In the genomic region with DNA sequence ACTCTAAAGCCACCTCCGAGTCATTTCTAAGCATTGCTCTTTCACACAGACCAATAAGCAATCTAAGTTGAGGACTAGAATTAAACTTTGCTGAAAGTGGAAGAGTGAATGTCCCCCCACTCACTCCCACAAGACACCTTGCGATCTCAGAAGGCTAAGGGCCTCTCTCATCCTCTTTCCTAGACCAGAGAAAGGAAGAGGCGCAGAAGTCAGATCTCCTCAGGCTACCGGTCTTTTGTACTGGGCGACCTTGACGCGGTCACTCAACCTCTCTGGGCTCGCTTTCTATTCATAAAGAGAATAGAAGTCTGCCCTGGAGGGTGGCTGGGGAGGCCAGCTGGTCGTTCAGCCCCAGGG, we compare ENCODE assay signal across 9 mouse cellular contexts. TPM values are rescaled to one million over a fixed set of nuclear protein-coding genes. Genes with fewer than 3 reads are reported as not detected.
DNase-seq lines count a peak whose midpoint lies in the region; ATAC-seq and TF ChIP-seq lines count a peak whose summit lies in the region.
"Had no signal": no experiment of that assay in that cellular context is flagged by ENCODE, and none has a peak within 500 bp of the region (broad histone marks: within the 10 kb centered on the region; RNA-seq: fewer than 3 reads in every experiment).

No protein-coding gene starts in this region.

- no peak for DNase-seq in gastrocnemius, adult 2 months
- no peak for DNase-seq in gastrocnemius, postnatal 36 days
- DNase-seq in forebrain, embryonic 14.5 days (ENCODE audit: low spot score): no peak
- no peak for DNase-seq in thymus, postnatal 4 days
- DNase-seq in layer of hippocampus, adult 11-12 months (ENCODE audit: low spot score): no peak
- no peak for DNase-seq in cerebellum, adult 9-11 months
- DNase-seq: kidney, adult 18-20 months had no signal

- WGBS in forebrain, embryonic 14.5 days: under 1% methylated on average over 9 of the region's 9 CpGs
- 6% methylated on average over 9 of the region's 9 CpGs for WGBS in liver, embryonic 12.5 days (ENCODE audit: insufficient replicate concordance)

- H3K4me2 ChIP-seq in forebrain, embryonic 14.5 days (ENCODE audit: low read length): peak overlapping the region; percentile 67
- H3K4me2 ChIP-seq in liver, embryonic 12.5 days: peak overlapping the region; percentile 63

- H3K27me3 ChIP-seq in C2C12 (ENCODE audit: control insufficient read depth, insufficient read depth, insufficient read length): no peaks in the 10 kb centered on the region
- peaks cover 15% of the 10 kb centered on the region; the same call in 1 of the 2 replicates for H3K27me3 ChIP-seq in forebrain, embryonic 14.5 days (replicated peaks; ENCODE audit: control insufficient read depth, insufficient read depth, low read length)
- H3K27me3 ChIP-seq in liver, embryonic 12.5 days (replicated peaks): peaks cover 72% of the 10 kb centered on the region

- H3K9me3 ChIP-seq in forebrain, embryonic 14.5 days (replicated peaks; ENCODE audit: control insufficient read depth, low read length): no peaks in the 10 kb centered on the region
- H3K9me3 ChIP-seq in liver, embryonic 12.5 days (replicated peaks): no peaks in the 10 kb centered on the region

- H3K4me3 ChIP-seq in gastrocnemius, adult 2 months: peak overlapping the region; percentile 74
- peak overlapping the region; percentile 72 for H3K4me3 ChIP-seq in C2C12 (ENCODE audit: insufficient read depth, poor library complexity, severe bottlenecking)
- H3K4me3 ChIP-seq in forebrain, embryonic 14.5 days (ENCODE audit: low read depth, low read length): peak overlapping the region; percentile 39
- H3K4me3 ChIP-seq in liver, embryonic 12.5 days: peak overlapping the region; percentile 44

- 0 out of 2 replicates have a peak, but pooled peaks cover 3% of the 10 kb centered on the region for H3K4me1 ChIP-seq in forebrain, embryonic 14.5 days (ENCODE audit: control insufficient read depth, insufficient read depth, low read length)
- H3K4me1 ChIP-seq in liver, embryonic 12.5 days: peaks cover 15% of the 10 kb centered on the region

- no peak for ATAC-seq in forebrain, embryonic 14.5 days
- ATAC-seq in liver, embryonic 12.5 days: no peak

- H3ac ChIP-seq in C2C12 (ENCODE audit: control insufficient read depth, insufficient read length, low read depth): peak overlapping the region; percentile 79

- peaks cover 29% of the 10 kb centered on the region for H3K79me3 ChIP-seq in C2C12 (ENCODE audit: low read depth)

- H3K27ac ChIP-seq in gastrocnemius, adult 2 months: peak overlapping the region; percentile 62
- H3K27ac ChIP-seq in forebrain, embryonic 14.5 days (ENCODE audit: low read depth, low read length): no peak overlapping the region
- H3K27ac ChIP-seq in liver, embryonic 12.5 days: 0 out of 2 replicates have a peak overlapping the region, but pooled peaks have one; percentile 4

- peaks cover 16% of the 10 kb centered on the region for H3K36me3 ChIP-seq in C2C12 (ENCODE audit: control insufficient read depth, insufficient read depth)
- no peaks in the 10 kb centered on the region for H3K36me3 ChIP-seq in forebrain, embryonic 14.5 days (ENCODE audit: control insufficient read depth, insufficient read depth, low read length)
- 0 out of 2 replicates have a peak, but pooled peaks cover 4% of the 10 kb centered on the region for H3K36me3 ChIP-seq in liver, embryonic 12.5 days

- H3K9ac ChIP-seq in forebrain, embryonic 14.5 days (ENCODE audit: low read length): peak overlapping the region; percentile 61; the same call in 1 of the 2 replicates
- H3K9ac ChIP-seq in liver, embryonic 12.5 days: no peak overlapping the region

- no peak for TF ChIP-seq CTCF in gastrocnemius, adult 2 months (IDR thresholded peaks at IDR 0.05)
- no peak for TF ChIP-seq CTCF in C2C12 (IDR thresholded peaks at IDR 0.05; ENCODE audit: control insufficient read depth, insufficient read depth, insufficient read length)

- intact Hi-C loops in gastrocnemius, adult 2 months (cut with DNase I): no loop called here
- intact Hi-C loops in gastrocnemius, postnatal 36 days (cut with DNase I): no loop called here

- H3K79me2 ChIP-seq in C2C12 (ENCODE audit: control insufficient read depth, insufficient read depth): peaks cover 46% of the 10 kb centered on the region

TF ChIP-seq in C2C12, 6 proteins besides CTCF, POLR2A, EP300 and RAD21:
- TF ChIP-seq FOSL1 (IDR thresholded peaks at IDR 0.05; ENCODE audit: insufficient read depth, low read length, poor library complexity, severe bottlenecking): no peak
- no peak for TF ChIP-seq USF1 (IDR thresholded peaks at IDR 0.05; ENCODE audit: low read depth)
- TF ChIP-seq MAX (IDR thresholded peaks at IDR 0.05): no peak
- TF ChIP-seq MYOG (IDR thresholded peaks at IDR 0.05; ENCODE audit: control insufficient read depth, extremely low read depth, insufficient read length): no peak
- no peak for TF ChIP-seq MYOD1 (IDR thresholded peaks at IDR 0.05; ENCODE audit: control insufficient read depth, insufficient read length, low read depth)
- TF ChIP-seq CEBPB (IDR thresholded peaks at IDR 0.05; ENCODE audit: low read depth): no peak

RNA-seq across cellular contexts. Expression of a gene that starts 7.0 kb away (rescaled TPM):
- 1 to 10 TPM; 1.1 to 1.5 TPM for total RNA-seq in gastrocnemius, adult 2 months (2021)
- under 1 TPM; 0.64 to 0.84 TPM for total RNA-seq in gastrocnemius, postnatal 36 days (2021)
- polyA plus RNA-seq in C2C12 (2012; fragmentation: generic; extraction: Trizol): 49.8 TPM
- polyA plus RNA-seq in forebrain, embryonic 14.5 days (2014; fragmentation: Nextera tagmentation; extraction: Ambion mirVana): 15.1 and 19.7 TPM in 2 replicates
- 4.0 and 5.3 TPM in 2 replicates for polyA plus RNA-seq in liver, embryonic 12.5 days (2016; fragmentation: Nextera tagmentation; extraction: Ambion mirVana)

RNA-seq across cellular contexts. Expression of a gene that starts 19.6 kb away (rescaled TPM):
- 1 to 10 TPM in 1 of 2 experiments, under 1 TPM in 1; 0.61 to 3.2 TPM for total RNA-seq in gastrocnemius, adult 2 months (2021)
- 1 to 10 TPM in 1 of 2 experiments, under 1 TPM in 1; 0.62 to 1.4 TPM for total RNA-seq in gastrocnemius, postnatal 36 days (2021)
- not detected for polyA plus RNA-seq in C2C12 (2012; fragmentation: generic; extraction: Trizol)
- 0.12 TPM in 1 of 2 replicates, not detected in the other for polyA plus RNA-seq in forebrain, embryonic 14.5 days (2014; fragmentation: Nextera tagmentation; extraction: Ambion mirVana)
- 3.2 and 3.6 TPM in 2 replicates for polyA plus RNA-seq in liver, embryonic 12.5 days (2016; fragmentation: Nextera tagmentation; extraction: Ambion mirVana)

RNA-seq across cellular contexts. Expression of a gene that starts 24.7 kb away (rescaled TPM):
- total RNA-seq in gastrocnemius, adult 2 months (2021): 10 to 100 TPM; 10.3 to 26.9 TPM
- total RNA-seq in gastrocnemius, postnatal 36 days (2021): 10 to 100 TPM; 10.3 to 26.0 TPM
- 0.13 TPM for polyA plus RNA-seq in C2C12 (2012; fragmentation: generic; extraction: Trizol)
- polyA plus RNA-seq in forebrain, embryonic 14.5 days (2014; fragmentation: Nextera tagmentation; extraction: Ambion mirVana): 0.07 TPM in 1 of 2 replicates, not detected in the other
- polyA plus RNA-seq in liver, embryonic 12.5 days (2016; fragmentation: Nextera tagmentation; extraction: Ambion mirVana): not detected in 2 replicates
